Mouse (Mus musculus): ENCODE results near the gene Zfhx3. TPM values are rescaled to one million over a fixed set of nuclear protein-coding genes. Genes with fewer than 3 reads are reported as not detected.

The Zfhx3 gene
- polyA plus RNA-seq, 1 experiment from 2014 or later, result 3.3 TPM

DNA sequence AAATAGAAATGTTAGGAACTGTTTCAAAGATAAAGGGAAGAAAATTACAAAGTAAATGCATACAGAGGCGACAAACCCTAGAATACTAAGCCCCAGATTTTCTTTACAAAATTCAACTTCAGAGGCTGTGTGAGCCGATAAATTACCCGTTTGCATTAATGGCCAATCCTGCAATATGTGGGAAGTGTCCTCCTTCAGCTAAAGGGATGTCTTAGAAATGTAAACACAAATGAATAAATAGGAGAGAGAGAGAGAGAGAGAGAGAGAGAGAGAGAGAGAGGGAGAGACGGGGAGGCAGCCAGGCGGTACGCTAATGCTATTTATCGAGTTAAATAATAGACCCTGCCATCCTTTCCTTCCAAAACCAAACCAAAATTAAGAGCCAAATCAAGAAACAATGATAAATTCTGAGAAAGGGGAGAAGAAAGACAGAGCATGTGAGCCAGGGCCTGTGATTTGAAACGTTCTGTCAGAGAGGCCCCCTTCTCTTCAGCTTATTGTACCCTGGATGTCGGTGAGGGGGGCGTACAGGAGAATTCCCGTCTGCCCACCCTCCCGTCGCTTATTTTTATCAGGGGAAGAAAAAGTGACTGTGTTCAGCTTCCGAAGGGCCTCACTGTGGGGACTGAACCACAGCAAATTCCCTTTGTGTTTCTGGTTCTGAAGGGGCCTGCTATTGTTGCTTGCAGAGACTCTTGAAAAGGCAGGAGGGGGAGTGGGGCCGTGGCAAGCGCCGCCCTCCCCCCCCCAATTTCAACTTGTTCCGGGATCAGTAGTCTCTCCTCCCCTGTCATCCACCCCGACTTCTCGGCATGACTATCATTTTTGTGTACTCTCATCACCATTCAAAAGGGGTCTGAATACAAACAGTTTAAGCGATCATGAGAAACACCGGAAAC is 303.8 kb downstream of the Zfhx3 start:
- Histone ChIP-seq H3K9ac (ENCODE audit: low read length) (no peak overlapping the region), H3K27me3 (ENCODE audit: control insufficient read depth, insufficient read depth, low read length) (0 out of 2 replicates have a peak, but pooled peaks cover 2% of the 10 kb centered on the region), H3K36me3 (ENCODE audit: control insufficient read depth, insufficient read depth) (no peaks in the 10 kb centered on the region), H3K4me2 (ENCODE audit: low read depth, low read length) (no peak overlapping the region), H3K4me1 (ENCODE audit: control insufficient read depth, insufficient read depth, low read length) (peaks cover 3% of the 10 kb centered on the region; the same call in 1 of the 2 replicates), H3K9me3 (replicated peaks; ENCODE audit: control insufficient read depth, low read length) (no peaks in the 10 kb centered on the region), H3K27ac (ENCODE audit: low read length) (no peak overlapping the region), H3K4me3 (ENCODE audit: low read length) (no peak overlapping the region)
- WGBS, result 48% methylated on average over 22 of the region's 22 CpGs
- ATAC-seq (replicated peaks; ENCODE audit: extremely low read depth, insufficient read depth, low FRiP score), result no peak

GRCm38 (mm10) chr8:108246934-108247417 is 304.5 kb downstream of the Zfhx3 start:
- Histone ChIP-seq H3K36me3 (ENCODE audit: control insufficient read depth, insufficient read depth) (no peaks in the 10 kb centered on the region), H3K4me2 (ENCODE audit: low read depth, low read length) (no peak overlapping the region), H3K4me3 (ENCODE audit: low read length) (no peak overlapping the region), H3K27me3 (ENCODE audit: control insufficient read depth, insufficient read depth, low read length) (no peaks in the 10 kb centered on the region), H3K27ac (ENCODE audit: low read length) (no peak overlapping the region), H3K4me1 (ENCODE audit: control insufficient read depth, insufficient read depth, low read length) (no peaks in the 10 kb centered on the region), H3K9ac (ENCODE audit: low read length) (no peak overlapping the region), H3K9me3 (replicated peaks; ENCODE audit: control insufficient read depth, low read length) (no peaks in the 10 kb centered on the region)
- whole genome bisulfite sequencing, result 75% methylated on average over 7 of the region's 7 CpGs
- no peak for ATAC-seq (replicated peaks; ENCODE audit: extremely low read depth, insufficient read depth, low FRiP score)

- no peak for ATAC-seq (replicated peaks; ENCODE audit: extremely low read depth, insufficient read depth, low FRiP score)
- H3K9ac ChIP-seq (ENCODE audit: low read length), result no peak overlapping the region
- H3K4me1 ChIP-seq (ENCODE audit: control insufficient read depth, insufficient read depth, low read length), result no peaks in the 10 kb centered on the region
Observed at GRCm38 (mm10) chr8:108264593-108265160, 322.2 kb downstream of the Zfhx3 start.

DNA sequence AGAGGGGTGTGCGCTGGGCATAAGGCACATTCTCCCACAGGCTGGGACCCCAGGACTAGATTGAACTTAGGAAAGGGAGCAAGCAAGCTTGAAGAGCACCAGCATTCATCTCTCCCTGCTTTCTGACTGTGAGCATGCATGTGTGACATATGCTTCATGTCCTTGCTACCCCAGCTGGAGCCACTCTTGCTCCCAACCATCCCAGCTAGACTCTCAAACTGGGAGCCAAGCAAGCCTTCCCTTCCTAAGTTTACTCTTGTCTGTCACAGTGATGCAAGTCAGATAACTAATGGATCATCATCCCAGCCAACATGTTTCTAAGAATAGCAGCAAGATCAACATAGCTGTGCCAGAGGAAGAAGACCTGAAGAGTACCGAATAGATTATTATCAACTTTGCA is 335.5 kb downstream of the Zfhx3 start:
- no peak for ATAC-seq (replicated peaks; ENCODE audit: extremely low read depth, insufficient read depth, low FRiP score)

More at GRCm38 (mm10) chr8:108264593-108265160, 322.2 kb downstream of the Zfhx3 start:
- H3K4me2 ChIP-seq (ENCODE audit: low read depth, low read length), result no peak overlapping the region
- H3K27me3 ChIP-seq (ENCODE audit: control insufficient read depth, insufficient read depth, low read length), result no peaks in the 10 kb centered on the region
- WGBS, result 61% methylated on average over 11 of the region's 11 CpGs
- H3K27ac ChIP-seq (ENCODE audit: low read length), result no peak overlapping the region
- H3K4me3 ChIP-seq (ENCODE audit: low read length), result no peak overlapping the region
- H3K9me3 ChIP-seq (replicated peaks; ENCODE audit: control insufficient read depth, low read length), result no peaks in the 10 kb centered on the region
- H3K36me3 ChIP-seq (ENCODE audit: control insufficient read depth, insufficient read depth), result no peaks in the 10 kb centered on the region

DNA sequence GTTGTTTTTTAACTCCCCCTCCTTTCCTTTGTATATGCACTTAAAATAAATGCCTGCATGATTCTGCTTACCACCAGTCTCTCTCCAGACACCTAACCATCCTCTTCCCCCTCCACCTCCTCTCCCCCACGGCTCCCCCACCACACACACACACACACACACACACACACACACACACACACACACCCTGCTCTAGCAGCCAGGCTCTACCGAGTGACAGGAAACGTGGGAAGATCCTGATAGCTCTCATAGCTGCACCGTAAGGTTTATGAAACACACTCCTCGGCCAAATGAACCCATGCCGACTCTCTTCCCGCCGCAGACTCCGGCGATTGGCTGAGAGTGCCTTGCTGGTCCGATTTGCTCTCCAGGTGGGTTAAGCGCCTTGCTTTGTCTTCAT is 339.5 kb downstream of the Zfhx3 start:
- no peak overlapping the region for H3K27ac ChIP-seq (ENCODE audit: low read length)
- no peak overlapping the region for H3K4me3 ChIP-seq (ENCODE audit: low read length)
- H3K27me3 ChIP-seq (ENCODE audit: control insufficient read depth, insufficient read depth, low read length), result no peaks in the 10 kb centered on the region
- no peak overlapping the region for H3K9ac ChIP-seq (ENCODE audit: low read length)
- ATAC-seq (replicated peaks; ENCODE audit: extremely low read depth, insufficient read depth, low FRiP score), result no peak
- no peaks in the 10 kb centered on the region for H3K36me3 ChIP-seq (ENCODE audit: control insufficient read depth, insufficient read depth)
- no peaks in the 10 kb centered on the region for H3K4me1 ChIP-seq (ENCODE audit: control insufficient read depth, insufficient read depth, low read length)
- WGBS, result 51% methylated on average over 12 of the region's 12 CpGs
- no peaks in the 10 kb centered on the region for H3K9me3 ChIP-seq (replicated peaks; ENCODE audit: control insufficient read depth, low read length)
- no peak overlapping the region for H3K4me2 ChIP-seq (ENCODE audit: low read depth, low read length)

More for the DNA sequence above, 335.5 kb downstream of the Zfhx3 start:
- H3K27ac ChIP-seq (ENCODE audit: low read length), result no peak overlapping the region
- no peak overlapping the region for H3K4me2 ChIP-seq (ENCODE audit: low read depth, low read length)
- no peaks in the 10 kb centered on the region for H3K36me3 ChIP-seq (ENCODE audit: control insufficient read depth, insufficient read depth)
- no peak overlapping the region for H3K4me3 ChIP-seq (ENCODE audit: low read length)
- 76% methylated on average over 2 of the region's 2 CpGs for WGBS
- no peaks in the 10 kb centered on the region for H3K27me3 ChIP-seq (ENCODE audit: control insufficient read depth, insufficient read depth, low read length)
- H3K4me1 ChIP-seq (ENCODE audit: control insufficient read depth, insufficient read depth, low read length), result no peaks in the 10 kb centered on the region
- H3K9ac ChIP-seq (ENCODE audit: low read length), result no peak overlapping the region
- no peaks in the 10 kb centered on the region for H3K9me3 ChIP-seq (replicated peaks; ENCODE audit: control insufficient read depth, low read length)

GRCm38 (mm10) chr8:108286117-108286516 is 343.7 kb downstream of the Zfhx3 start:
- no peaks in the 10 kb centered on the region for H3K36me3 ChIP-seq (ENCODE audit: control insufficient read depth, insufficient read depth)
- 56% methylated on average over 5 of the region's 5 CpGs for WGBS
- H3K27me3 ChIP-seq (ENCODE audit: control insufficient read depth, insufficient read depth, low read length), result no peaks in the 10 kb centered on the region
- H3K4me1 ChIP-seq (ENCODE audit: control insufficient read depth, insufficient read depth, low read length), result no peaks in the 10 kb centered on the region
- H3K27ac ChIP-seq (ENCODE audit: low read length), result no peak overlapping the region
- no peak overlapping the region for H3K4me3 ChIP-seq (ENCODE audit: low read length)
- no peaks in the 10 kb centered on the region for H3K9me3 ChIP-seq (replicated peaks; ENCODE audit: control insufficient read depth, low read length)
- H3K4me2 ChIP-seq (ENCODE audit: low read depth, low read length), result no peak overlapping the region
- no peak for ATAC-seq (replicated peaks; ENCODE audit: extremely low read depth, insufficient read depth, low FRiP score)
- no peak overlapping the region for H3K9ac ChIP-seq (ENCODE audit: low read length)

DNA sequence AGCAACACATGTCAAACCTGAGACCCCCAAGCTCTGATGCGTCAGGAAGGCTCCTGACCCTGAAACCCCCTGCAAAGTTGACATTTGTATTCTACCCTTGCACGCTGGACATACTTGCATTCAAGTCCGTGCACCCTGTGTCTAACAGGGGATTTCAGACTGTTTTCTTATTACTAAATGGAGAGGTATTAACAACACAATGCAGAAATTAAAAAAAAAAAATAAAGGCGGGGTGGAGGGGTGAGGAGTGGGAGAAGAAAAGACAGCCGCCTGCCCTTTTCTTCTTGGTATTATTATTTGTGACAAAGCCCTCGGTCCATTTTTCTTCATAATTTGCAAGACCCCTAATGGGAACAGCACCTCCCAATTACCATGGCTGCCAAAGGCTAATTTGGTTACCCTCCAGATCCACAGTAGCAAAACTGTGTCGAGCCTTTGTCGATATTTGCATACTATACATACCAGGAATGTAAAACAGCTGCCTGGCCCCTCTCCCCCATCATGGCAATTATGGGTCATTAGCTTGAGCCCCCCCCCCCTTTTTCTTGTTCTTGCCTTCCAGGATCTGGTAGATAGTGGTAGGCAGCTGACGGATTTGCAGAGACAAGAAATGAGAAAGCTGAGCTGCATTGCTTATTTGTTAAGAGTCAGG is 358.6 kb downstream of the Zfhx3 start:
- Histone ChIP-seq H3K4me3 (ENCODE audit: low read length) (no peak overlapping the region), H3K9ac (ENCODE audit: low read length) (no peak overlapping the region), H3K27ac (ENCODE audit: low read length) (no peak overlapping the region), H3K9me3 (replicated peaks; ENCODE audit: control insufficient read depth, low read length) (no peaks in the 10 kb centered on the region), H3K27me3 (ENCODE audit: control insufficient read depth, insufficient read depth, low read length) (no peaks in the 10 kb centered on the region), H3K4me1 (ENCODE audit: control insufficient read depth, insufficient read depth, low read length) (no peaks in the 10 kb centered on the region), H3K36me3 (ENCODE audit: control insufficient read depth, insufficient read depth) (no peaks in the 10 kb centered on the region), H3K4me2 (ENCODE audit: low read depth, low read length) (no peak overlapping the region)
- ATAC-seq (replicated peaks; ENCODE audit: extremely low read depth, insufficient read depth, low FRiP score), result no peak
- WGBS, result 77% methylated on average over 9 of the region's 9 CpGs

- Histone ChIP-seq H3K27ac (ENCODE audit: low read length) (no peak overlapping the region), H3K36me3 (ENCODE audit: control insufficient read depth, insufficient read depth) (no peaks in the 10 kb centered on the region), H3K9ac (ENCODE audit: low read length) (no peak overlapping the region), H3K4me1 (ENCODE audit: control insufficient read depth, insufficient read depth, low read length) (no peaks in the 10 kb centered on the region), H3K9me3 (replicated peaks; ENCODE audit: control insufficient read depth, low read length) (no peaks in the 10 kb centered on the region), H3K4me2 (ENCODE audit: low read depth, low read length) (no peak overlapping the region), H3K27me3 (ENCODE audit: control insufficient read depth, insufficient read depth, low read length) (no peaks in the 10 kb centered on the region), H3K4me3 (ENCODE audit: low read length) (no peak overlapping the region)
- no peak for ATAC-seq (replicated peaks; ENCODE audit: extremely low read depth, insufficient read depth, low FRiP score)
- WGBS, result 84% methylated on average over 12 of the region's 12 CpGs
Observed at GRCm38 (mm10) chr8:108301654-108302053, 359.2 kb downstream of the Zfhx3 start.

DNA sequence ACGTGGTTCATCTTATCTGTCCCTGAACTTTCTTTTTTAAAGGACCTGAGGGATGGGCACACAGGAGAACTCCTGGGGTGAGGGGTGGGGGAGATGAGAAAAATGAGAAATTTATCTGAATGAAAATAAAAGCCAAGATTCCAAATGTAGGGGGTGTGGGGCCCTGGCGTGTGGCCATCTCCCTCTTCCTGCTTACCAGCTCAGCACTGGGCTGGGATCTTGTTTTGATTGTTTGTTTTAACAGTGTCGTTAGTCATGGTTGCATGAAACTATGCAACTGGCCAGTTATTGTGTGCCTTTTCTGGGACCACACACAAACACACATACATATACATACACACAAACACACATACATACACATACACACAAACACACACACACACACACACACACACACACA is 362.9 kb downstream of the Zfhx3 start:
- H3K9ac ChIP-seq (ENCODE audit: low read length), result no peak overlapping the region
- ATAC-seq (replicated peaks; ENCODE audit: extremely low read depth, insufficient read depth, low FRiP score), result no peak
- no peak overlapping the region for H3K4me3 ChIP-seq (ENCODE audit: low read length)
- no peak overlapping the region for H3K27ac ChIP-seq (ENCODE audit: low read length)
- no peaks in the 10 kb centered on the region for H3K4me1 ChIP-seq (ENCODE audit: control insufficient read depth, insufficient read depth, low read length)
- H3K9me3 ChIP-seq (replicated peaks; ENCODE audit: control insufficient read depth, low read length), result no peaks in the 10 kb centered on the region
- H3K27me3 ChIP-seq (ENCODE audit: control insufficient read depth, insufficient read depth, low read length), result no peaks in the 10 kb centered on the region
- H3K4me2 ChIP-seq (ENCODE audit: low read depth, low read length), result no peak overlapping the region
- 46% methylated on average over 3 of the region's 3 CpGs for WGBS
- H3K36me3 ChIP-seq (ENCODE audit: control insufficient read depth, insufficient read depth), result no peaks in the 10 kb centered on the region

All from heart, embryonic 16.5 days (tissue).